Mouse (Mus musculus) 3134 (cell line): ENCODE data around the gene Frmd4b.
A peak's percentile ranks its signal among the peaks of the same experiment; 100 is the strongest.
"Not testable (repeated sequence)": the region's sequence is repeated elsewhere in the genome, so short reads cannot be mapped to it uniquely, and the experiment has no call there.

Source experiments
- DNase-seq: peaks from one replicate; pipeline ENCODE4 v3.0.0-alpha.2; 2011; ENCODE audit warnings: low spot score; ENCODE audit not compliant: insufficient read length; ENCODE audit errors: extremely low read depth

Frmd4b gene

GRCm38 (mm10) chr6:97273058-97273710, 344.2 kb downstream of the Frmd4b start:
- no peak for DNase-seq

DNA sequence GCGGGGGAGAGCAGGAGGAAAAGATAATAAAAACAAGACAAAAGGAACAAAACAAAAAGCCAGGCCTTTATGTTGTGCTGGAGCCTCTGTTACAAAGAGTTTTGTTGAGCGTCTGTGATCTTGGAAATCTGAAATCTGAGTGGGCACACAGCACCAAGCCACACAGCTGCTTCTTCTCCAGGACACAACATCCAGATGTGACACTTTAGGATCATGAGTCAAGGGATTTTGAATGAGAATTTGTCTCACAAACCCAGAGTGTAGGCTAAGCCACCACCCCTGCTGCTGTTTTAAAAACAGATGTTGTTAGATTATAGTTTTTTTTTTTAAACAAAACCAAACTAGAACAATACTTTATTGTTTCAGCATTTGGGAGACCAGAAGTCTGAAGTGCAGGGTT, 345.0 kb downstream of the Frmd4b start:
- no peak for DNase-seq

DNA sequence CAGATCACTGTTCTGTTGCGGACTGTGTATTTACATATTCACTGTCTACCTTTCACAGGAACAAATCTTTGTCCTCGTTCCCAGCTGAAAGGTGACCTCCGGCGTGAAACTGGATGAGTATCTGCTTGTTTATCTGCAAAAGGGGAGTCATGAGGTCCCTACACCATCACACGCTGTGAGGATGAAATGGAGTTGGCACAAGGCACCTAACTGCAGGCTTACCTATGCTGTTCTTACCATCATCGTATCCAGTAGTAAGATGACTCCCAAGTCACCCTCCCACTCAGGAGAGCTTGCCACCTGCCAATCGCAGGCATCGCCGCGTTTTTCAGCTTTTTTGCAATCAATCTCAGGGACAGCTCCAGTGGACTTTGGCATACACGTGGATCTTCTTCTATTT, 347.7 kb downstream of the Frmd4b start:
- no peak for DNase-seq

- DNase-seq = no peak
Measured at GRCm38 (mm10) chr6:97267132-97267531, 350.2 kb downstream of the Frmd4b start.

DNA sequence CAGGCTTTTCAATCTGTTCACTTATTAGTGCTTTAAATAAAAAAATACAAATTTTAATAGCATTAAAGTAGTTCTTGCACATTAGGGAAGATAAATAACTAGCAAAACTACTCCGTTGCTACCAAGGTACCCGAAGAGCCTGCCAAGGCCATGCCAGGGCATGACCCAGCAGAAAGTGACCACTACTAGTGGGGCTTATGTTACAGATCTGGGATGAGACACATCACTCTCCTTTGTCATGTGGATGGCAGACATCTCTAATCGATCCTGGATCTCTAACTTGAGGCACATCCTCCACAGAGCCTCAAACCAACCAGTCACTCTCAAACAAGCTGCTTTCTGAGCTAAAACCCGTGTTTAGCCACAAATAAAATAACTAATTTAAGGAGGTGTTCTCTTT, 350.7 kb downstream of the Frmd4b start:
- no peak for DNase-seq

DNA sequence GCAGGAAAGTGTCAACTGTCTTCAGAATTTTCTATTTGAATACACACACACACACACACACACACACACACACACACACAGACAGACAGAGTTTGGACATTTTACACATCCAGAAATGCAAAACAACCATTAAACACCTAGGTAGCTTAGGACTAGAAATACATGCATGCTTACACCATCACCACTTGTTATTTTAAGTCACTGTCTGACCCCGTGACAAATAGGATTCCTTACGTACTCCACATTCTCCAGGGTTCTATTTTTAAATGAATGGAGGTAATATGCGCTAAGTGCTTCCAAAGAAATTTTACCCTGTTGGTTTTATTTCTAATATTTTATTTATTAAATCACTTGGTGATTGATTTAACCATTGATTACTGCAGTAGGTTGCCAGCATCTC, 351.6 kb downstream of the Frmd4b start:
- DNase-seq = no peak

GRCm38 (mm10) chr6:97265240-97265639, 352.1 kb downstream of the Frmd4b start:
- no peak for DNase-seq

DNA sequence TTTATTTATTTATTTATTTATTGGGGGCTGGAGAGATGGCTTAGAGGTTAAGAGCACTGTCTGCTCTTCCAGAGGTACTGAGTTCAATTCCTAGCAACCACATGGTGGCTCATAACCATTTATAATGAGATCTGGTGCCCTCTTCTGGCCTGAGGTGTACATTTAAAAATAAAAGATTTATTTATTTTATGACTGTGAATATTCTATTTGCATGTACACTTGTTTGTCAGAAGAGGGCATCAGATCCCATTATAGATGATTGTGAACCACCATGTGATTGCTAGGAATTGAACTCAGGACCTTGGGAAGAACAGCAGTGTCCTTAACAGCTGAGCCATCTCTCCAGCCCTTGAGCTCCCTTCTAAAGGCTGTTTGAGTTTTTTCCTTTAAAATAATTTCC, 353.6 kb downstream of the Frmd4b start:
- DNase-seq = peak; percentile 21

DNA sequence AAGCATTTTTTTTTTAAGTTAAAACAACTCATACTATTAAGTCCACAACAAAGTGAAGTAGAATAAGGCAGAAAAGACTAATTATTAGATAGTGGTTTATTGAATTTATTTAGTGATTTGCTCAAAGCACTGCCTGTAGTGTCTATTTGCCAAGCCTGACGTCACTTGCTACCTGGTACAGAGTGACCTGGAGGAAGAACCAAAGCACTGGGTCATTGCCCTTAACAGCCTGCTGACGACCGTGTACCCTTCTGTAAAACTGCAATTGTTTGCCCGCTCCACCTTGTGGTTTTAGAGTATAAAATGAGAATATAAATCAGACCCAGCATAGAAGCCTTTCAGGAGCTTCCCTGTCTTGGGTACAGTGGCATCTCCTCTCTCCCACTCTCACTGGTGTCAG, 355.1 kb downstream of the Frmd4b start:
- DNase-seq = no peak

- DNase-seq = not testable (repeated sequence)
Measured at GRCm38 (mm10) chr6:97259926-97260325, 357.4 kb downstream of the Frmd4b start.

- no peak for DNase-seq
Measured at GRCm38 (mm10) chr6:97258489-97258888, 358.9 kb downstream of the Frmd4b start.

DNA sequence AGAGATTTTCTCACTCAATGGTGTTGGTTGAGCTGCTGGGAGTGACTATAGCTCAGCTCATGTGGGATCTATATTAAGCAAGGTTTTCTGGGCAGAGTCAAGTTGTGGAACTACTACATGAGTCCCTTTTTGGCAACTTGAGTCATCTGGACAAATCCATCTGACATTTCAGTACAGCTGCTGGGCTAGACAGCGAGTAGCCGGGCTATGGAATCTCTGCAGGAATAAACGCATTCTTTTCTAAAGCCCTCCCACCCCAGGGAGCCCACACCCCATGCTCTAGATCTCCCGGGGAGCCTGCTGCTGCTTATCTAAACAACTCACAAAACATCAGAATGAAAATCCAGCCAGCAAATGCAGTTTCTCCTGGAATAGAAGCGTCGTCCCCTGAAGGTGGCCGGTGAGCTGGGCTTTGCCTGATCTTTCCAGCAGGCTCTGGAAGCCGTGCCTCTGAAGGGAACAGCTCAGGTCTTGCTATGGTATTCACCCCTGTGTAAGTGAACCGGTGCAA, 364.6 kb downstream of the Frmd4b start, which contains the start of gene Lmod3:
Lmod3 (minus strand) TSS at position 49 of the 511 bp plus-strand sequence.
- DNase-seq = no peak

GRCm38 (mm10) chr6:97252086-97252485, 365.3 kb downstream of the Frmd4b start:
- DNase-seq = no peak

DNA sequence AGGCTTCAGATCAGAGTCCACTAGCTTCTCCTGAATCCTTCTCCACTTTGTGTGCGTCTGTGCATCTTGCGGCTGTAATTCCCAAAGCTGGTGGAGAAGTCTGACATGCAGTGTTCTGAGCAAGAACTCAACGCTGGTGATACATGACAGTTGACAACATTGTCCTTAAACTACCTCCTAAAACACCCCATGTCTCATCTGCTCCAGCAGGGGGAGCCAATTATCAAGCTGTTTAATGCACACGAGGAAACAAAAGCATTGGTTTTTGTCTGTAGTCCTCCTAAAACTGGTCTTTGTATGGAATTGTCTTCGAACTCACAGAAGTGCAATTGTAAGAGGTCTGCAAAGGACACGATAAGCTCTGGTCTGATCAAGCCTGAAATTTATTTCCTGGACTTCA, 366.4 kb downstream of the Frmd4b start:
- no peak for DNase-seq

GRCm38 (mm10) chr6:97245200-97245599, 372.1 kb downstream of the Frmd4b start:
- no peak for DNase-seq

DNA sequence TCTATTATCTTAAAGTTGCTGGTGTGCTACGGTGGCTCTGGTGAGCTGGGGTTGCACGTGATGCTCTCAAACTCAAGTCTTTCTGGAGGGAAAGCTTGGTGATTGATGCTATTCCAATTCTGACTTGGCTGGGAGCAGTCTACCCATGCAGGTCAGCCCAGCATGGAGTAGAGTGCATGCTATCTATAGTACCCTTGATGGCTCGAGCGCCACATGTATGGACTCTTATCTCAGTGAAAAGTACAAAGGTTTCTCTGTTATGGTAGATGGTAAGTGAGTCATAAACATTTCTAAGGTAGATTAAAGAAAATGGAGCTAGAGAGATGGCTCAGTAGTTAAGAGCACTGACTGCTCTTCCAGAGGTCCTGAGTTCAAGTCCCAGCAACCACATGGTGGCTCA, 374.8 kb downstream of the Frmd4b start:
- no peak for DNase-seq

DNA sequence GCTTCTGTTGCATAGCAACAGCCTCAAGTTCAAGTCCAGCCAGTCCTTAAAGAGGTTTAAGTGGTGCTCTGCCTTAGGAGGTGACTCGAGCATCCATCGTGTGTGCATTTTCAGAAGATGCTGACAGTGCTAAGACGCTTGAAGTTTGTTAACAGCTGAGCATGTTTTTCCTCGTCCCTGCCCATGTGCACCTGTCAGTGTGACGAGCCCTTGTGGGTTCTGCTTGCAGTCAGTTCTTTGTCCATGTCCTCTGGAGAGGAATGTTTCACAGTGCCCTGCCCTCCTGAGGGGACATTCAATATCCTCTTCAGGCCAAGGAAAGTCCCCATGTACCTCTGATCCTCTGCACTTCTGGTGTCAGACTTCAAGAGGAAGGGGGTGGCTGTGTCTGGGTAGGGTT, 377.2 kb downstream of the Frmd4b start:
- no peak for DNase-seq

DNA sequence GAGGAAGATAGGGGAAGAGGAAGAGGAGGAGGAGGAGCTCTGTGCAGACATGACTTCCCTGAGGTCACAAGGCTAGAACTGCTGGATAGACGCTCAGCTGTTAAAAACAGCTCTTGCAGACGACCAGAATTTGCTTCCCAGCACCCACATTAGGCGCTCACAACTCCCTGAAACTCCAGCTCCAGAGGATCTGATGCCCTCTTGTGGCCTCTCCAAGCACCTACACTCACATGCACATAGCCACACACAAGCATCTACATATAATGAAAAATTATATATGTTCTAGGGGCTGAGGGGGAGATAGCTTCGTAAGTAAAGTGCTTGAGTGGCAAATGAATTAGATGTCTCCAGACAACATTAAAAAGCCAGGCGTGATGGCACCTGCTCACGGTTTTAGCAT, 378.0 kb downstream of the Frmd4b start:
- no peak for DNase-seq
